Mouse (Mus musculus) liver, adult 2 months (tissue): ENCODE measurements around the gene Klhl29.

Experiments
- CTCF ChIP-seq: fragments of 200-500 bp; IDR thresholded peaks from 2 replicates; pipeline ENCODE4 v1.5.1; 2011; ENCODE audit warnings: low read depth, low read length, control low read depth
- POLR2A ChIP-seq: fragments of 200-500 bp; IDR thresholded peaks from 2 replicates; pipeline ENCODE4 v1.6.1; 2011; ENCODE audit warnings: low read length, control low read depth; ENCODE audit not compliant: insufficient read depth; ENCODE audit errors: extremely low read depth

DNA sequence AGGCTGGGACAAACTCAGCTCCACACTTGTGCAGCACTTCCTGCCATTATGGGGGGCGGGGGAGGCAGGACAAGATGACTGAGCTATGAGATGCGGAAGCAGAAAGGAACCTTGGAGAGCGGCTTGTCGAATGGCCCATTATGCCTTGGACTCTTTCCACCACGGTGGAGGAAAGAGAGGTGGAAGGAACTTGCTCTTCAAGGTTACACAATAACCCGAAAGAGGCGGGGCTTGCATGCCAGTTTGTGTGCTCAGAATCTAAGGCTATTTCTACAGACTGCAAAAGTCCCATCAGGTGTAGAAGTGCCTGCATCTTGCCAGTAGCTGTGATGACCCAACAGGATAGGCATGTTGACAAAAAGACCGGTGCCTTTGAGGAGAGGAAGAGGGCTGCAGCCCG is 98.5 kb downstream of the Klhl29 start:
- TF ChIP-seq CTCF, result no peak
- TF ChIP-seq POLR2A, result no peak
